Mouse (Mus musculus): ENCODE data around the gene Ptf1a. TPM values are rescaled to one million over a fixed set of nuclear protein-coding genes. Genes with fewer than 3 reads are reported as not detected.

Ptf1a gene
- not detected in 2 replicates for polyA plus RNA-seq (2021; fragmentation: Nextera tagmentation)
- long read RNA-seq, experiment 1 = 0 reads
- long read RNA-seq, experiment 2 = 0 reads

GRCm38 (mm10) chr2:19444931-19445831 lies at the start of gene Ptf1a:
Gene Ptf1a (plus strand): TSS chr2:19445663.

Other genes starting within 250 kb of the Ptf1a start
- 1.0 TPM in 2 replicates for gene Armc3, start 246.4 kb upstream of the Ptf1a start, polyA plus RNA-seq (2021; fragmentation: Nextera tagmentation)
- 58.6 and 63.7 TPM in 2 replicates for gene Msrb2, start 74.2 kb upstream of the Ptf1a start, polyA plus RNA-seq (2021; fragmentation: Nextera tagmentation)
- gene 4921504E06Rik, start 108.3 kb downstream of the Ptf1a start, polyA plus RNA-seq (2021; fragmentation: Nextera tagmentation) = not detected in 2 replicates
- 2.1 and 2.3 TPM in 2 replicates for gene Otud1, start 212.1 kb downstream of the Ptf1a start, polyA plus RNA-seq (2021; fragmentation: Nextera tagmentation)

Measured in layer of hippocampus, adult 6 months (tissue).